Mouse (Mus musculus): Measurements from ENCODE around the gene Gm45753.

GRCm38 (mm10) chr8:45294687-45295086, 13.6 kb downstream of the Gm45753 start, which contains the start of gene Klkb1:
- TF ChIP-seq POLR2A (IDR thresholded peaks at IDR 0.05; ENCODE audit: borderline replicate concordance, extremely low read depth, low read depth, low read length) (no peak), CTCF (IDR thresholded peaks at IDR 0.05; ENCODE audit: insufficient read depth, low read length) (no peak)
